Mouse (Mus musculus) inflammation-experienced regulatory T-cells, adult 16 weeks (primary cell): ENCODE measurements around the gene Tgif2lx2. TPM values are rescaled to one million over a fixed set of nuclear protein-coding genes. Genes with fewer than 3 reads are reported as not detected.

Source experiments
- polyA plus RNA-seq: library from polyadenylated mRNA; unstranded; fragments of 100-300 nt; shearing (Covaris generic); gene quantifications from one replicate; pipeline ENCODE4 v1.2.1, GENCODE M21; 2017

The Tgif2lx2 gene
- polyA plus RNA-seq, result not detected

GRCm38 (mm10) chrX:118426927-118427326 is at the start of gene Tgif2lx2:
Gene Tgif2lx2, plus strand, starts transcription at chrX:118427227.

Other genes starting within 250 kb of the Tgif2lx2 start
- gene Tgif2lx1, start 53.5 kb downstream of the Tgif2lx2 start, polyA plus RNA-seq, result not detected